Mouse (Mus musculus): ENCODE measurements around the gene Cit.

- TF ChIP-seq CTCF (IDR thresholded peaks at IDR 0.05) (no peak), POLR2A (IDR thresholded peaks at IDR 0.05; ENCODE audit: insufficient read depth, low read depth, low read length) (no peak), EP300 (IDR thresholded peaks at IDR 0.05; ENCODE audit: insufficient read depth, low read depth, low read length) (no peak)
Observed at GRCm38 (mm10) chr5:115910491-115910890, 65.4 kb downstream of the Cit start.

Measured in heart, adult 2 months (tissue).